Mouse (Mus musculus) R1 (cell line): ENCODE measurements around the gene Echs1.
A peak's percentile ranks its signal among the peaks of the same experiment; 100 is the strongest.

ENCODE experiments used
- DNase-seq: peaks from one replicate; pipeline ENCODE4 v3.0.0-alpha.2; 2018; ENCODE audit warnings: low read depth, low spot score

Gene Echs1

GRCm38 (mm10) chr7:140115583-140116328 is 520 bp downstream of the Echs1 start, which contains the start of gene Paox:
Gene Paox (plus strand): TSS chr7:140115799.
- DNase-seq, result peak; percentile 85

DNA sequence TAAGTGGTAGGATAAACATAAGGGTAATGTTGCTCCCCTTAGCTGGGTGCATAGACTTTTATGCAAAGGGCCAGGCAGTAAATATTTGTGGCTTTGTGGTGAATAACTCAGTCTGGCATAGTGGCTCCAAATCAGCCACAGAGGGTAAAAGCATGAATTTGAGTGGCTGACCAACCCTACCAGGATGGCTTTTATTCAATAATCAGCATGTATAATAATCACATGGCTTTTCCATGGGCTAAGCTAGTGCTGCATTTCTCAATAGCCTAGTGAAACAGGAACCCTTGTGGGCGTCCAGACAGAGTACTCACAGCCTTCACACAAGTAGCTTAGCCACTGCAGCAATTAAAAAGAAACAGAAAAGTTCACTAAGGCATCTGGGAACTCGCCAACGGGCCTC is 4.3 kb downstream of the Echs1 start:
- DNase-seq, result no peak

DNA sequence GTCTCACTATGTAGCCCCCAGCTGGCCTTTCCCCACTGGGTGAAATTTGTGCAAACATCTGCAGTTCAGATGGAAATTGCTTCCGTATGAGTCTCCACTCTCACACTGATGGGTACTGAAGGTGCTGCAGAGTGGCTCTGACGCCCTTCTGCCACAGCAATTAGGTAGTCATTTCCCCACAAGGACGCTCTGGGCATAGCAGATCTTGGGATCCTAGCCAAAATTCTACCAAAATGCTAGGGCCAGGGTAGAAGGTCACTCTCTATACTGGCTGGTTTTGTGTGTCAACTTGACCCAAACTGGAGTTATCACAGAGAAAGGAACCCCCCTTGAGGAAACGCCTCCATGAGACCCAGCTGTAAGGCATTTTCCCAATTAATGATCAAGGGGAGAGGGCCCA is 12.3 kb downstream of the Echs1 start:
- no peak for DNase-seq

DNA sequence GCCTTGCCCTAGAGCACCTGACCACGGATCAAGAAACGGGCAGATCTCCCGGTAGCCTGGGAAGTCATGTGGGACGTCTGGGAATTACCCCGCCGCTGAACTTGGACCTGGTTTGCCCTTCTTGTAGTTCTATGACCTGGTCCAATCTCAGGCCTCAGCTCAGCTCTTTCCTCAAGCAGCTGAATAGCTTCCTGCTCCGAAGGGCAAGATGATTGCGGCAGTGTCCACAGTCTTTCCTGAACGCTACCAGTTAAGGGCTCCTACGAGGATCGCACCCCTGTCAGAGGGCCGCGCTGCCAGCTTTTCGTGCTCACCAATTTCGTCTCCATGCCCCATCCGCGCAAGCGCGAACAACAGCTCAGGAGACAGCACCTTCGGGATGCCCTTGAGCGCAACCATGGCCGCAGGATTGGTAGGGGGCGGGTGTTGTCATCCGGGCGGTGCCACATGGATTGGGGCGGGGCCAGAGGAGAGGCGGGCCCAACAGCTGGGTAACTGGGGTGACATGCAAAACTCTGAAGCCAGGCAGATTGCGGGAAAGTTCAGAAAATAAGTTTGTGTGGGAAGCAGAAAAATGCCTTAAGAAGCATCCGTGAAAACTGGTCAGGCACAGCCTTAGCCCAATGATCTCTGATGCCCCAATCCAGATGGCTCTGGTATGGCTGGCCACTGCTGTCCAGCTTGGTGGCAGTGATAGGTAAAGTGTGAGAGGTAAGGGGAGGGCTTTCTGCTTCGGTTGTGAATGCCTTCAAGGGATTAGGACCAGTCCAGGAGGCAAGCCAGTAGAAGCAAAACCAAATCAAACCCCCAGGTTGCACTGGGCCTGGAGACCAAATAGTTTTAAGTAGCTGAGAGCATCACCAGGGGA is 14.0 kb downstream of the Echs1 start, which contains the start of gene Fuom:
TSS of gene Fuom (minus strand) at position 449 of the 868 bp plus-strand sequence.
- peak; percentile 93 for DNase-seq

GRCm38 (mm10) chr7:140101498-140101897 is 14.8 kb downstream of the Echs1 start:
- DNase-seq, result no peak

GRCm38 (mm10) chr7:140098466-140098865 is 17.8 kb downstream of the Echs1 start:
- DNase-seq, result no peak

- DNase-seq, result no peak
Measured at GRCm38 (mm10) chr7:140096055-140096454, 20.2 kb downstream of the Echs1 start.

DNA sequence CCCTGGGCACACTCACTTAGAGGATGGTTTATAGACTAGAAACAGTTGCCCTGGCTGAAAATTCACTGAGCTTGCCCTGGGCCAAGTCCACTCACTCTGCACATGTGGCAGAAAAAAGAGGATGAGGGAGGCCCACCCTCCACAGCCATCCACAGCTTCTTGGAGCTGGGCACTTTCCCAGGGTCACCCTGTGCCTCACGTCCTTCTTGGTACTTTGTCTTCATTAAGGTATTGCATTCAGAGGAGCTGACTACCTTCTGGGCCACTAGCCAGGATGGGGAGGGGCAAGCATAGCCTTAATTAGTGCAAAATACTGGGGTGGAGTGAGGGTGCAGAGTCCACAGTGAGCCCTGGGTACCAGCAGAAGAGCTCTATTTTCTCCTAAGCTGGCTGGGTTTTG is 20.7 kb downstream of the Echs1 start:
- no peak for DNase-seq

- no peak for DNase-seq
Measured at GRCm38 (mm10) chr7:140094954-140095353, 21.3 kb downstream of the Echs1 start.

GRCm38 (mm10) chr7:140092924-140093528 is 23.2 kb downstream of the Echs1 start, which contains the start of gene Prap1:
Gene Prap1 (plus strand): TSS chr7:140093395.
- DNase-seq, result no peak

GRCm38 (mm10) chr7:140090601-140091000 is 25.7 kb downstream of the Echs1 start:
- no peak for DNase-seq

DNA sequence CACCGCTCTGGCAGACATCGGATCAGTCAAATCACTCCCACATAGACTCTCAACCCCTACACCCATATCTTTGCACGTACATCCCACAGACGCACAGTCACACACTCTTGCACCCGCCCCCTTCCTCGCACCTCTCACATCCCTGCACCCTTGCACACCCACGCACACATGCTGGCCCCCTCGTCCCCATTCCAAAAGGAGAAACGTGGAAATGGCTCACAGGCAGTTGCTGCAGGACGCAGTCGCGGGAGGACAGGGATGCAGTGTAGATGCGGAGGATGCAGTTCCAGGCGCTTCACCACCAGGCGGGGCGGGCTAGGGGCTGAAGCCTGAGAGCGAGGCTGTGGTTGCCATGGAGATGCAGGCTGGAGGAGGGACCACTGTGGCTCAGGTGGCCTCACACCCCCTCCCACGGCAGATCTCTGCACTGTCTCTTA is 34.0 kb downstream of the Echs1 start, which contains the start of gene Caly:
TSS of gene Caly (minus strand) at position 307 of the 437 bp plus-strand sequence.
- peak; percentile 91 for DNase-seq

- DNase-seq, result no peak
Measured at GRCm38 (mm10) chr7:140081408-140082241, 34.7 kb downstream of the Echs1 start.

- DNase-seq, result peak; percentile 92
Measured at GRCm38 (mm10) chr7:140080503-140081156, 35.6 kb downstream of the Echs1 start.

GRCm38 (mm10) chr7:140078711-140079110 is 37.6 kb downstream of the Echs1 start:
- DNase-seq, result peak; percentile 82

DNA sequence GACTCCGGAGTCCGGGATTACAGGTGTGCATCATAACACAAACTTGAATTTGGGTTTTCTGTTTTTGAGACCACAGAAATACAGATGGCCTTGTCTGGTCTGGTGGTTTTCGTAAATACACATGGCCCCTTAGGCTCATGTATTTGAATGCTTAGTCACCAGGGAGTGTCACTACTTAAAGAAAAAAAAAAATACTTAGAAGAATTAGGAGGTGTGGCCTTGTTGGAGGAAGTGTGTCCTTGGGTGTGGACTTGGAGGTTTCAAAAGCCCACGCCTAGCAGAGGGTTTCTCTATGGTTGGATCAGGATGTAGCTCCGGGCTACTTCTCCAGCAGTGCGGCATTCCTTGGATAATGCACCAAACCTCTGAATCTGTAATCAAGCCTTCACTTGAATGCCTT is 38.6 kb downstream of the Echs1 start:
- peak; percentile 65 for DNase-seq

DNA sequence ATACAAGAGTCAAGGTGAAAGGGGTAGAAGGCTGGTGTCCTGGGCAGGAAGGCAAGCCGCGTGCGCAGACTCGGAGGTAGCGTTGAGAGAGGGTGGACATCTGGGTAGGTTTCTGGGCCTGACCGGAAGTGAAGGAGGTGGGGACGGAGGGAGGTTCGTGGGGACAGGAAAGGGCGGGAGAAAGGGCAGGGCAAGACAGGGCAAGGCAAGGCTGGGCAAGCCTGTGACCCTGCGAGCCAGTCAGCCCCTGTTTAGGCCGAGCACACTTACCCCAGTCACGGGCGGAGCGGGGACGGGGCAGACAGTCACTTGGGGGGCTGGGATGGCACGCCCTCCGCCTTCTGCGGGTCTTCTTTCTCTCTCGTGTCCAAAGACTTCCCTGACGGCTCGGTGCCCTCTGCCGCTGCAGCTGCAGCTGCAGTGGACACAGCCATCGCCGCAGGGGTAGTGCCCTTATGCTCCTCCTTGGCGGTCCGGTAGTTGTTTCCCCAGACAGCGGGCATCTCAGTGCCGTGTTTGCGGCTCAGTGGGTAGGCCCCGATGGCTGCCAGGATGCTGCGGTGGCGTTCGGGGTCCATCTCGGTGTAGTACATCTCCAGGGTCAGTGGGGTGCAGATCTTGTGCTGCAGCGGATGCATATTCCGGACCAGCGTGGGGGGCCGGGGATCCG is 46.1 kb downstream of the Echs1 start:
- DNase-seq, result no peak

DNA sequence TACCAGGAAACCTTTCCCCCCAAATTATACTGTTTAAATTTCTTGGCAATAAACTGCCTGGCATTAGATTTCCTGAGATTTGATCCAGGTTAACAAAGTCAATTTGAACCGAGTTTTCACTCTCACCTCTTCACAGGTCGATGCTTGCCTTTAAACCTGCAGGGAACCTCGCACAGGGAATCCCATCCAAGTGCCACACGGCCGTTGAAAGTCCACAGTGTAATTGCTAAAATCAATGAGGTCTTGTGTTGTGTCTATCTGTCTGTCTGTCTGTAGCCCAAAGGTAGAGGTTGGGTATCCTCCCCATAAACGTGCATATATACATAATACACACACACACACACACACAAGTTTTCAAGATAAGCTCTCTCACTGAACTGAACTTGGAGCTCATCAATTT is 48.9 kb downstream of the Echs1 start:
- no peak for DNase-seq

GRCm38 (mm10) chr7:140063092-140063491 is 53.2 kb downstream of the Echs1 start:
- DNase-seq, result peak; percentile 88

- peak; percentile 49 for DNase-seq
Measured at GRCm38 (mm10) chr7:140062307-140062706, 54.0 kb downstream of the Echs1 start.
